Mouse (Mus musculus) heart, postnatal 0 days (tissue): Measurements from ENCODE around the gene Peak1. TPM values are rescaled to one million over a fixed set of nuclear protein-coding genes. Genes with fewer than 3 reads are reported as not detected.
"Not testable (repeated sequence)": the region's sequence is repeated elsewhere in the genome, so short reads cannot be mapped to it uniquely, and the experiment has no call there.

ENCODE experiments used
- ATAC-seq: fragments of 200-750 bp; cut with Nextera tagmentation; 2 replicates; pipeline ENCODE4 v1.8.0; 2017; ENCODE audit warnings: low read depth, moderate number of reproducible peaks, moderate library complexity; ENCODE audit not compliant: insufficient read depth
- DNase-seq: peaks from one replicate; pipeline ENCODE4 v3.0.0-alpha.2; 2016; ENCODE audit warnings: low spot score
- H3K27ac ChIP-seq: fragments of 300-500 bp; sonication (generic); 2 replicates; pipeline ENCODE4 v1.5.1; 2014; ENCODE audit warnings: low read depth, mild to moderate bottlenecking
- H3K27me3 ChIP-seq: fragments of 300-500 bp; sonication (generic); 2 replicates; pipeline ENCODE4 v1.6.1; 2014; ENCODE audit warnings: low read length, mixed read lengths; ENCODE audit not compliant: control insufficient read depth, insufficient read depth
- H3K36me3 ChIP-seq: fragments of 300-500 bp; sonication (generic); replicated peaks from 2 replicates; pipeline ENCODE4 v1.6.1; 2014; ENCODE audit warnings: low read length, mixed read lengths; ENCODE audit not compliant: control insufficient read depth, insufficient read depth
- H3K4me1 ChIP-seq: fragments of 300-500 bp; sonication (generic); 2 replicates; pipeline ENCODE4 v1.6.1; 2014; ENCODE audit warnings: antibody characterized with exemption; ENCODE audit not compliant: control insufficient read depth, insufficient read depth
- H3K4me2 ChIP-seq: fragments of 300-500 bp; sonication (generic); 2 replicates; pipeline ENCODE4 v1.6.1; 2014; ENCODE audit warnings: low read depth, mild to moderate bottlenecking, low read length, moderate library complexity
- H3K4me3 ChIP-seq: fragments of 300-500 bp; sonication (generic); 2 replicates; pipeline ENCODE4 v1.5.1; 2014; ENCODE audit warnings: low read depth, low read length
- H3K9ac ChIP-seq: fragments of 300-500 bp; sonication (generic); replicated peaks from 2 replicates; pipeline ENCODE4 v1.6.1; 2014; ENCODE audit warnings: low read depth, low read length, mixed read lengths
- H3K9me3 ChIP-seq: fragments of 300-500 bp; sonication (generic); replicated peaks from 2 replicates; pipeline ENCODE4 v1.6.1; 2016; ENCODE audit warnings: low read length; ENCODE audit not compliant: control insufficient read depth
- CTCF ChIP-seq: IDR thresholded peaks from 2 replicates; pipeline ENCODE4 v1.5.1; 2016; ENCODE audit warnings: antibody characterized with exemption, control low read depth, low read depth
- EP300 ChIP-seq: IDR thresholded peaks from 2 replicates; pipeline ENCODE4 v1.6.1; 2016; ENCODE audit warnings: antibody characterized with exemption, low read depth
- WGBS: fragments of 180-500 bp; shearing (Covaris S2); extraction: QIAGEN DNeasy Blood & Tissue Kit; methylation state at CpG from one replicate; pipeline ENCODE4 v1.1.7; 2014; 5-methylcytosine and 5-hydroxymethylcytosine counted together
- polyA plus RNA-seq: library from polyadenylated mRNA; unstranded; fragments of >200 nt; fragmentation: Nextera tagmentation; extraction: Ambion mirVana; gene quantifications from 2 replicates; pipeline ENCODE4 v1.2.1, GENCODE M21; 2015
- total RNA-seq: library from RNA; depleted of rRNA; stranded (reverse); fragments of >200 nt; gene quantifications from 2 replicates; pipeline ENCODE4 v1.2.3, GENCODE M21; 2014; ENCODE audit warnings: low replicate concordance

Peak1 gene
- total and polyA plus RNA-seq, 2 experiments from 2014 or later, result 8.1 to 19.7 TPM

GRCm38 (mm10) chr9:56227626-56228025, 190.2 kb downstream of the Peak1 start:
- Histone ChIP-seq H3K9me3 (no peaks in the 10 kb centered on the region), H3K27ac (no peak overlapping the region), H3K27me3 (no peaks in the 10 kb centered on the region), H3K4me2 (no peak overlapping the region), H3K9ac (no peak overlapping the region), H3K36me3 (peaks cover 18% of the 10 kb centered on the region), H3K4me3 (no peak overlapping the region), H3K4me1 (peaks cover 21% of the 10 kb centered on the region)
- ATAC-seq, result no peak
- 76% methylated on average over 7 of the region's 7 CpGs for WGBS
- TF ChIP-seq EP300 (no peak), CTCF (no peak)
- no peak for DNase-seq

- H3K4me2 ChIP-seq, result peak overlapping the region; percentile 34
- DNase-seq, H3K27ac ChIP-seq, H3K27me3 ChIP-seq, H3K9me3 ChIP-seq, H3K4me1 ChIP-seq, H3K9ac ChIP-seq: not testable (repeated sequence)
- ATAC-seq, result peak; percentile 100
- WGBS, result 46% methylated on average over 33 of the region's 45 CpGs
- peaks cover 18% of the 10 kb centered on the region for H3K36me3 ChIP-seq
- H3K4me3 ChIP-seq, result peak overlapping the region; percentile 19; the same call in 1 of the 2 replicates
Observed at GRCm38 (mm10) chr9:56223429-56224051, 194.3 kb downstream of the Peak1 start.

GRCm38 (mm10) chr9:56218860-56219259, 199.0 kb downstream of the Peak1 start:
- WGBS, result 95% methylated on average over 2 of the region's 2 CpGs
- no peaks in the 10 kb centered on the region for H3K36me3 ChIP-seq
- H3K4me3 ChIP-seq, result no peak overlapping the region
- no peak for ATAC-seq
- no peaks in the 10 kb centered on the region for H3K9me3 ChIP-seq
- no peaks in the 10 kb centered on the region for H3K27me3 ChIP-seq
- no peak for DNase-seq
- TF ChIP-seq CTCF, result no peak
- TF ChIP-seq EP300, result no peak
- H3K4me1 ChIP-seq, result peaks cover 16% of the 10 kb centered on the region
- no peak overlapping the region for H3K4me2 ChIP-seq
- no peak overlapping the region for H3K27ac ChIP-seq
- no peak overlapping the region for H3K9ac ChIP-seq

- WGBS, result 69% methylated on average over 2 of the region's 2 CpGs
- Histone ChIP-seq H3K9me3 (no peaks in the 10 kb centered on the region), H3K4me1 (peaks cover 15% of the 10 kb centered on the region), H3K4me3 (no peak overlapping the region), H3K4me2 (no peak overlapping the region), H3K27ac (no peak overlapping the region; the same call in 1 of the 2 replicates), H3K27me3 (no peaks in the 10 kb centered on the region), H3K36me3 (no peaks in the 10 kb centered on the region), H3K9ac (no peak overlapping the region)
- ATAC-seq, result no peak
- TF ChIP-seq EP300 (no peak), CTCF (no peak)
- no peak for DNase-seq
Observed at GRCm38 (mm10) chr9:56218043-56218442, 199.8 kb downstream of the Peak1 start.

- Histone ChIP-seq H3K4me1 (peaks cover 15% of the 10 kb centered on the region), H3K9me3 (no peaks in the 10 kb centered on the region), H3K9ac (no peak overlapping the region), H3K27ac (peak overlapping the region; percentile 31; the same call in 1 of the 2 replicates), H3K4me3 (no peak overlapping the region), H3K27me3 (no peaks in the 10 kb centered on the region), H3K4me2 (no peak overlapping the region), H3K36me3 (no peaks in the 10 kb centered on the region)
- 50% methylated on average over 1 of the region's 1 CpGs for WGBS
- ATAC-seq (no peak), DNase-seq (no peak)
- TF ChIP-seq CTCF (no peak), EP300 (no peak)
Observed at GRCm38 (mm10) chr9:56217386-56217785, 200.5 kb downstream of the Peak1 start.
